Mouse (Mus musculus) embryonic facial prominence, embryonic 15.5 days (tissue): ENCODE results near the gene Gbp2. TPM values are rescaled to one million over a fixed set of nuclear protein-coding genes. Genes with fewer than 3 reads are reported as not detected.
"Not testable (repeated sequence)": the region's sequence is repeated elsewhere in the genome, so short reads cannot be mapped to it uniquely, and the experiment has no call there.

Experiments
- ATAC-seq: fragments of 200-750 bp; cut with Nextera tagmentation; 2 replicates; pipeline ENCODE4 v1.8.0; 2017; ENCODE audit warnings: low read depth, moderate TSS enrichment; ENCODE audit not compliant: insufficient number of reproducible peaks, low FRiP score, low TSS enrichment
- H3K27ac ChIP-seq: fragments of 300-500 bp; sonication (generic); replicated peaks from 2 replicates; pipeline ENCODE4 v1.5.1; 2015; ENCODE audit warnings: mild to moderate bottlenecking, inconsistent platforms
- H3K27me3 ChIP-seq: fragments of 300-500 bp; sonication (generic); 2 replicates; pipeline ENCODE4 v1.6.1; 2015; ENCODE audit warnings: inconsistent platforms
- H3K36me3 ChIP-seq: fragments of 300-500 bp; sonication (generic); 2 replicates; pipeline ENCODE4 v1.6.1; 2015; ENCODE audit warnings: mild to moderate bottlenecking, inconsistent platforms
- H3K4me1 ChIP-seq: fragments of 300-500 bp; sonication (generic); 2 replicates; pipeline ENCODE4 v1.6.1; 2015; ENCODE audit warnings: inconsistent platforms
- H3K4me2 ChIP-seq: fragments of 300-500 bp; sonication (generic); replicated peaks from 2 replicates; pipeline ENCODE4 v1.6.1; 2015; ENCODE audit warnings: mild to moderate bottlenecking, inconsistent platforms
- H3K4me3 ChIP-seq: fragments of 300-500 bp; sonication (generic); replicated peaks from 2 replicates; pipeline ENCODE4 v1.5.1; 2015; ENCODE audit warnings: mild to moderate bottlenecking, inconsistent platforms
- H3K9ac ChIP-seq: fragments of 300-500 bp; sonication (generic); 2 replicates; pipeline ENCODE4 v1.6.1; 2015; ENCODE audit warnings: inconsistent platforms
- H3K9me3 ChIP-seq: fragments of 300-500 bp; sonication (generic); replicated peaks from 2 replicates; pipeline ENCODE4 v1.6.1; 2016; ENCODE audit warnings: inconsistent platforms
- WGBS: fragments of 180-500 bp; shearing (Covaris S2); methylation state at CpG from one replicate; pipeline ENCODE4 v1.1.7; 2015; 5-methylcytosine and 5-hydroxymethylcytosine counted together
- polyA plus RNA-seq: library from polyadenylated mRNA; unstranded; fragments of >200 nt; fragmentation: Nextera tagmentation; extraction: Ambion mirVana; gene quantifications from 2 replicates; pipeline ENCODE4 v1.2.1, GENCODE M21; 2015

Gene Gbp2
- polyA plus RNA-seq, 1 experiment from 2014 or later, result 0.85 TPM

- Histone ChIP-seq H3K4me1 (no peaks in the 10 kb centered on the region), H3K9ac (no peak overlapping the region), H3K27ac (no peak overlapping the region), H3K4me2 (no peak overlapping the region), H3K4me3 (no peak overlapping the region), H3K36me3 (no peaks in the 10 kb centered on the region), H3K9me3 (no peaks in the 10 kb centered on the region), H3K27me3 (no peaks in the 10 kb centered on the region)
- 55% methylated on average over 3 of the region's 3 CpGs for WGBS
- ATAC-seq, result no peak
Measured at GRCm38 (mm10) chr3:142618658-142619057, 1.7 kb upstream of the Gbp2 start.

GRCm38 (mm10) chr3:142619606-142620005, 796 bp upstream of the Gbp2 start:
- Histone ChIP-seq H3K4me1 (no peaks in the 10 kb centered on the region), H3K4me3 (no peak overlapping the region), H3K9me3 (no peaks in the 10 kb centered on the region), H3K4me2 (no peak overlapping the region), H3K27me3 (no peaks in the 10 kb centered on the region), H3K36me3 (no peaks in the 10 kb centered on the region), H3K27ac (no peak overlapping the region), H3K9ac (no peak overlapping the region)
- 14% methylated on average over 1 of the region's 1 CpGs for WGBS
- ATAC-seq, result no peak

GRCm38 (mm10) chr3:142620956-142621562, 657 bp downstream of the Gbp2 start:
- 51% methylated on average over 3 of the region's 3 CpGs for WGBS
- H3K27ac ChIP-seq, result no peak overlapping the region
- no peak overlapping the region for H3K4me3 ChIP-seq
- H3K9me3 ChIP-seq, result no peaks in the 10 kb centered on the region
- H3K27me3 ChIP-seq, result no peaks in the 10 kb centered on the region
- H3K9ac ChIP-seq, result no peak overlapping the region
- no peak for ATAC-seq
- H3K4me2 ChIP-seq, result peak overlapping the region; percentile 26
- no peaks in the 10 kb centered on the region for H3K4me1 ChIP-seq
- H3K36me3 ChIP-seq, result no peaks in the 10 kb centered on the region

GRCm38 (mm10) chr3:142630385-142630784, 10.0 kb downstream of the Gbp2 start:
- H3K4me1 ChIP-seq, result no peaks in the 10 kb centered on the region
- H3K36me3 ChIP-seq, result no peaks in the 10 kb centered on the region
- no peaks in the 10 kb centered on the region for H3K9me3 ChIP-seq
- H3K4me3 ChIP-seq, result no peak overlapping the region
- H3K4me2 ChIP-seq, result no peak overlapping the region
- H3K27ac ChIP-seq, result no peak overlapping the region
- WGBS, result 84% methylated on average over 8 of the region's 8 CpGs
- H3K9ac ChIP-seq, result no peak overlapping the region
- H3K27me3 ChIP-seq, result no peaks in the 10 kb centered on the region
- ATAC-seq, result no peak

- no peak overlapping the region for H3K9ac ChIP-seq
- H3K36me3 ChIP-seq, result no peaks in the 10 kb centered on the region
- WGBS, result 6% methylated on average over 9 of the region's 9 CpGs
- no peak overlapping the region for H3K4me2 ChIP-seq
- no peaks in the 10 kb centered on the region for H3K9me3 ChIP-seq
- no peaks in the 10 kb centered on the region for H3K4me1 ChIP-seq
- ATAC-seq, result no peak
- no peak overlapping the region for H3K4me3 ChIP-seq
- no peaks in the 10 kb centered on the region for H3K27me3 ChIP-seq
- H3K27ac ChIP-seq, result no peak overlapping the region
Measured at GRCm38 (mm10) chr3:142640201-142640600, 19.8 kb downstream of the Gbp2 start.

- H3K9me3 ChIP-seq, H3K4me2 ChIP-seq, H3K36me3 ChIP-seq, H3K27ac ChIP-seq, H3K9ac ChIP-seq, H3K27me3 ChIP-seq, ATAC-seq, H3K4me3 ChIP-seq, H3K4me1 ChIP-seq: not testable (repeated sequence)
- WGBS, result 3% methylated on average over 2 of the region's 2 CpGs
Measured at GRCm38 (mm10) chr3:142645949-142646348, 25.5 kb downstream of the Gbp2 start.

GRCm38 (mm10) chr3:142647836-142648235, 27.4 kb downstream of the Gbp2 start:
- H3K27ac ChIP-seq, H3K27me3 ChIP-seq, H3K4me3 ChIP-seq, H3K4me2 ChIP-seq, ATAC-seq, H3K9ac ChIP-seq, H3K9me3 ChIP-seq, H3K4me1 ChIP-seq, H3K36me3 ChIP-seq: not testable (repeated sequence)
- 53% methylated on average over 7 of the region's 7 CpGs for WGBS

- H3K4me2 ChIP-seq, result no peak overlapping the region
- ATAC-seq, result no peak
- no peaks in the 10 kb centered on the region for H3K9me3 ChIP-seq
- no peaks in the 10 kb centered on the region for H3K4me1 ChIP-seq
- WGBS, result 29% methylated on average over 2 of the region's 2 CpGs
- H3K4me3 ChIP-seq, result no peak overlapping the region
- H3K9ac ChIP-seq, result no peak overlapping the region
- no peak overlapping the region for H3K27ac ChIP-seq
- no peaks in the 10 kb centered on the region for H3K27me3 ChIP-seq
- no peaks in the 10 kb centered on the region for H3K36me3 ChIP-seq
Measured at GRCm38 (mm10) chr3:142650205-142650604, 29.8 kb downstream of the Gbp2 start.

GRCm38 (mm10) chr3:142664723-142665122, 44.3 kb downstream of the Gbp2 start:
- Histone ChIP-seq H3K9ac (no peak overlapping the region), H3K4me3 (no peak overlapping the region), H3K27ac (no peak overlapping the region), H3K4me1 (no peaks in the 10 kb centered on the region), H3K4me2 (no peak overlapping the region), H3K36me3 (no peaks in the 10 kb centered on the region), H3K9me3 (no peaks in the 10 kb centered on the region), H3K27me3 (no peaks in the 10 kb centered on the region)
- WGBS, result 87% methylated on average over 8 of the region's 8 CpGs
- ATAC-seq, result no peak

- H3K9ac ChIP-seq, result no peak overlapping the region
- H3K27me3 ChIP-seq, result no peaks in the 10 kb centered on the region
- WGBS, result 70% methylated on average over 1 of the region's 1 CpGs
- no peak for ATAC-seq
- H3K27ac ChIP-seq, result no peak overlapping the region
- H3K4me2 ChIP-seq, result no peak overlapping the region
- H3K36me3 ChIP-seq, result no peaks in the 10 kb centered on the region
- no peaks in the 10 kb centered on the region for H3K9me3 ChIP-seq
- no peak overlapping the region for H3K4me3 ChIP-seq
- H3K4me1 ChIP-seq, result no peaks in the 10 kb centered on the region
Measured at GRCm38 (mm10) chr3:142674607-142675006, 54.2 kb downstream of the Gbp2 start.
